Mouse (Mus musculus): ENCODE results near the gene Psmd9. TPM values are rescaled to one million over a fixed set of nuclear protein-coding genes. Genes with fewer than 3 reads are reported as not detected.

Gene Psmd9
- polyA plus RNA-seq, 1 experiment from 2014 or later, result 89.4 TPM

- Histone ChIP-seq H3K9me3 (ENCODE audit: control insufficient read depth, low read length) (no peaks in the 10 kb centered on the region), H3K9ac (ENCODE audit: low read depth, low read length) (peak overlapping the region; percentile 98), H3K27ac (ENCODE audit: low read depth, low read length) (peak overlapping the region; percentile 100), H3K4me2 (ENCODE audit: low read length) (peak overlapping the region; percentile 97), H3K36me3 (ENCODE audit: control insufficient read depth, insufficient read depth, low read length) (no peaks in the 10 kb centered on the region), H3K4me1 (ENCODE audit: control insufficient read depth, insufficient read depth, low read depth, low read length) (peaks cover 59% of the 10 kb centered on the region), H3K4me3 (ENCODE audit: low read length) (peak overlapping the region; percentile 91), H3K27me3 (replicated peaks; ENCODE audit: control insufficient read depth, insufficient read depth, low read length) (no peaks in the 10 kb centered on the region)
- WGBS, result under 1% methylated on average over 13 of the region's 13 CpGs
- ATAC-seq, result peak; percentile 29
Measured at GRCm38 (mm10) chr5:123136361-123137043, 32.7 kb upstream of the Psmd9 start.

GRCm38 (mm10) chr5:123137044-123137909, 31.9 kb upstream of the Psmd9 start:
- no peaks in the 10 kb centered on the region for H3K9me3 ChIP-seq (ENCODE audit: control insufficient read depth, low read length)
- no peaks in the 10 kb centered on the region for H3K27me3 ChIP-seq (replicated peaks; ENCODE audit: control insufficient read depth, insufficient read depth, low read length)
- peak overlapping the region; percentile 98 for H3K9ac ChIP-seq (ENCODE audit: low read depth, low read length)
- WGBS, result 2% methylated on average over 20 of the region's 20 CpGs
- peak overlapping the region; percentile 97 for H3K4me2 ChIP-seq (ENCODE audit: low read length)
- peak overlapping the region; percentile 100 for H3K27ac ChIP-seq (ENCODE audit: low read depth, low read length)
- peak overlapping the region; percentile 91 for H3K4me3 ChIP-seq (ENCODE audit: low read length)
- no peak for ATAC-seq
- no peaks in the 10 kb centered on the region for H3K36me3 ChIP-seq (ENCODE audit: control insufficient read depth, insufficient read depth, low read length)
- H3K4me1 ChIP-seq (ENCODE audit: control insufficient read depth, insufficient read depth, low read depth, low read length), result peaks cover 54% of the 10 kb centered on the region

GRCm38 (mm10) chr5:123137910-123138229, 31.3 kb upstream of the Psmd9 start:
- H3K36me3 ChIP-seq (ENCODE audit: control insufficient read depth, insufficient read depth, low read length), result no peaks in the 10 kb centered on the region
- peaks cover 48% of the 10 kb centered on the region for H3K4me1 ChIP-seq (ENCODE audit: control insufficient read depth, insufficient read depth, low read depth, low read length)
- peak overlapping the region; percentile 98 for H3K9ac ChIP-seq (ENCODE audit: low read depth, low read length)
- H3K27me3 ChIP-seq (replicated peaks; ENCODE audit: control insufficient read depth, insufficient read depth, low read length), result no peaks in the 10 kb centered on the region
- H3K4me2 ChIP-seq (ENCODE audit: low read length), result peak overlapping the region; percentile 97
- under 1% methylated on average over 6 of the region's 6 CpGs for WGBS
- no peaks in the 10 kb centered on the region for H3K9me3 ChIP-seq (ENCODE audit: control insufficient read depth, low read length)
- H3K27ac ChIP-seq (ENCODE audit: low read depth, low read length), result peak overlapping the region; percentile 100
- no peak for ATAC-seq
- H3K4me3 ChIP-seq (ENCODE audit: low read length), result peak overlapping the region; percentile 91

- WGBS, result 1% methylated on average over 28 of the region's 40 CpGs
- peak overlapping the region; percentile 98 for H3K9ac ChIP-seq (ENCODE audit: low read depth, low read length)
- H3K4me2 ChIP-seq (ENCODE audit: low read length), result peak overlapping the region; percentile 97
- peak overlapping the region; percentile 91 for H3K4me3 ChIP-seq (ENCODE audit: low read length)
- ATAC-seq, result 0 out of 2 replicates have a peak, but pooled peaks have one; percentile 4
- no peaks in the 10 kb centered on the region for H3K9me3 ChIP-seq (ENCODE audit: control insufficient read depth, low read length)
- H3K27ac ChIP-seq (ENCODE audit: low read depth, low read length), result peak overlapping the region; percentile 100
- H3K27me3 ChIP-seq (replicated peaks; ENCODE audit: control insufficient read depth, insufficient read depth, low read length), result no peaks in the 10 kb centered on the region
- H3K36me3 ChIP-seq (ENCODE audit: control insufficient read depth, insufficient read depth, low read length), result no peaks in the 10 kb centered on the region
- H3K4me1 ChIP-seq (ENCODE audit: control insufficient read depth, insufficient read depth, low read depth, low read length), result peaks cover 43% of the 10 kb centered on the region
Measured at GRCm38 (mm10) chr5:123138230-123138911, 30.8 kb upstream of the Psmd9 start.

GRCm38 (mm10) chr5:123138953-123139721, 30.1 kb upstream of the Psmd9 start:
- H3K9me3 ChIP-seq (ENCODE audit: control insufficient read depth, low read length), result no peaks in the 10 kb centered on the region
- peak; percentile 15; the same call in 1 of the 2 replicates for ATAC-seq
- WGBS, result under 1% methylated on average over 39 of the region's 39 CpGs
- peak overlapping the region; percentile 98 for H3K9ac ChIP-seq (ENCODE audit: low read depth, low read length)
- H3K4me3 ChIP-seq (ENCODE audit: low read length), result peak overlapping the region; percentile 91
- H3K4me2 ChIP-seq (ENCODE audit: low read length), result peak overlapping the region; percentile 97
- peak overlapping the region; percentile 100 for H3K27ac ChIP-seq (ENCODE audit: low read depth, low read length)
- H3K36me3 ChIP-seq (ENCODE audit: control insufficient read depth, insufficient read depth, low read length), result no peaks in the 10 kb centered on the region
- H3K27me3 ChIP-seq (replicated peaks; ENCODE audit: control insufficient read depth, insufficient read depth, low read length), result no peaks in the 10 kb centered on the region
- H3K4me1 ChIP-seq (ENCODE audit: control insufficient read depth, insufficient read depth, low read depth, low read length), result peaks cover 41% of the 10 kb centered on the region

GRCm38 (mm10) chr5:123139722-123140627, 29.2 kb upstream of the Psmd9 start:
- Histone ChIP-seq H3K9me3 (ENCODE audit: control insufficient read depth, low read length) (no peaks in the 10 kb centered on the region), H3K4me2 (ENCODE audit: low read length) (peak overlapping the region; percentile 97), H3K27ac (ENCODE audit: low read depth, low read length) (peak overlapping the region; percentile 100), H3K27me3 (replicated peaks; ENCODE audit: control insufficient read depth, insufficient read depth, low read length) (no peaks in the 10 kb centered on the region), H3K4me1 (ENCODE audit: control insufficient read depth, insufficient read depth, low read depth, low read length) (peaks cover 41% of the 10 kb centered on the region), H3K4me3 (ENCODE audit: low read length) (peak overlapping the region; percentile 91), H3K36me3 (ENCODE audit: control insufficient read depth, insufficient read depth, low read length) (no peaks in the 10 kb centered on the region), H3K9ac (ENCODE audit: low read depth, low read length) (peak overlapping the region; percentile 98)
- under 1% methylated on average over 28 of the region's 28 CpGs for WGBS
- no peak for ATAC-seq

GRCm38 (mm10) chr5:123140694-123141554, 28.3 kb upstream of the Psmd9 start:
- H3K4me1 ChIP-seq (ENCODE audit: control insufficient read depth, insufficient read depth, low read depth, low read length), result peaks cover 41% of the 10 kb centered on the region
- H3K27ac ChIP-seq (ENCODE audit: low read depth, low read length), result peak overlapping the region; percentile 99
- peak overlapping the region; percentile 91 for H3K4me3 ChIP-seq (ENCODE audit: low read length)
- peak; percentile 63 for ATAC-seq
- H3K9ac ChIP-seq (ENCODE audit: low read depth, low read length), result peak overlapping the region; percentile 100
- H3K27me3 ChIP-seq (replicated peaks; ENCODE audit: control insufficient read depth, insufficient read depth, low read length), result no peaks in the 10 kb centered on the region
- WGBS, result under 1% methylated on average over 31 of the region's 31 CpGs
- H3K9me3 ChIP-seq (ENCODE audit: control insufficient read depth, low read length), result no peaks in the 10 kb centered on the region
- H3K4me2 ChIP-seq (ENCODE audit: low read length), result peak overlapping the region; percentile 96
- no peaks in the 10 kb centered on the region for H3K36me3 ChIP-seq (ENCODE audit: control insufficient read depth, insufficient read depth, low read length)

Data from hindbrain, embryonic 16.5 days (tissue).